Mouse (Mus musculus): ENCODE measurements around the gene Card14. TPM values are rescaled to one million over a fixed set of nuclear protein-coding genes. Genes with fewer than 3 reads are reported as not detected.
A peak's percentile ranks its signal among the peaks of the same experiment; 100 is the strongest.
"Not testable (repeated sequence)": the region's sequence is repeated elsewhere in the genome, so short reads cannot be mapped to it uniquely, and the experiment has no call there.

Card14 gene
- 0.23 and 0.26 TPM in 2 replicates for polyA plus RNA-seq (2016; fragmentation: Nextera tagmentation; extraction: Ambion mirVana)

GRCm38 (mm10) chr11:119307658-119307867, at the start of gene Card14:
Gene Card14 (plus strand): TSS chr11:119307768.
- WGBS (ENCODE audit: insufficient replicate concordance): 41% methylated on average over 1 of the region's 1 CpGs
- no peak within 1 kb of the TSS for H3K4me2 ChIP-seq
- no peaks in the 10 kb centered on the region for H3K4me1 ChIP-seq
- no peaks in the 10 kb centered on the region for H3K9me3 ChIP-seq (replicated peaks)
- no peak within 1 kb of the TSS for H3K4me3 ChIP-seq
- no peaks in the 10 kb centered on the region for H3K36me3 ChIP-seq
- peaks cover 83% of the 10 kb centered on the region for H3K27me3 ChIP-seq (replicated peaks)
- H3K27ac ChIP-seq: no peak within 1 kb of the TSS
- no peak for ATAC-seq
- no peak within 1 kb of the TSS for H3K9ac ChIP-seq

GRCm38 (mm10) chr11:119258216-119258571, 49.4 kb upstream of the Card14 start:
- Histone ChIP-seq H3K27ac (no peak overlapping the region), H3K4me1 (peaks cover 17% of the 10 kb centered on the region), H3K4me2 (peak overlapping the region; percentile 60), H3K9me3 (replicated peaks) (no peaks in the 10 kb centered on the region), H3K9ac (no peak overlapping the region), H3K36me3 (no peaks in the 10 kb centered on the region), H3K27me3 (replicated peaks) (0 out of 2 replicates have a peak, but pooled peaks cover 11% of the 10 kb centered on the region), H3K4me3 (peak overlapping the region; percentile 36; the same call in 1 of the 2 replicates)
- 47% methylated on average over 9 of the region's 9 CpGs for WGBS (ENCODE audit: insufficient replicate concordance)
- ATAC-seq: no peak

- Histone ChIP-seq H3K27me3 (replicated peaks) (0 out of 2 replicates have a peak, but pooled peaks cover 7% of the 10 kb centered on the region), H3K4me2 (peak overlapping the region; percentile 60), H3K9me3 (replicated peaks) (no peaks in the 10 kb centered on the region), H3K36me3 (no peaks in the 10 kb centered on the region), H3K27ac (0 out of 2 replicates have a peak overlapping the region, but pooled peaks have one; percentile 22), H3K4me3 (peak overlapping the region; percentile 36), H3K4me1 (peaks cover 12% of the 10 kb centered on the region; the same call in 1 of the 2 replicates), H3K9ac (0 out of 2 replicates have a peak overlapping the region, but pooled peaks have one; percentile 49)
- ATAC-seq: peak; percentile 67; the same call in 1 of the 2 replicates
- 65% methylated on average over 23 of the region's 23 CpGs for WGBS (ENCODE audit: insufficient replicate concordance)
These were observed 48.8 kb upstream of the Card14 start for GRCm38 (mm10) chr11:119258572-119259322.

GRCm38 (mm10) chr11:119259977-119260376, 47.6 kb upstream of the Card14 start:
- no peak for ATAC-seq
- no peaks in the 10 kb centered on the region for H3K9me3 ChIP-seq (replicated peaks)
- WGBS (ENCODE audit: insufficient replicate concordance): 75% methylated on average over 8 of the region's 8 CpGs

GRCm38 (mm10) chr11:119264413-119264812, 43.2 kb upstream of the Card14 start:
- Histone ChIP-seq H3K27ac (no peak overlapping the region), H3K9me3 (replicated peaks) (no peaks in the 10 kb centered on the region), H3K4me1 (peaks cover 34% of the 10 kb centered on the region), H3K27me3 (replicated peaks) (no peaks in the 10 kb centered on the region), H3K4me2 (no peak overlapping the region), H3K4me3 (no peak overlapping the region), H3K36me3 (no peaks in the 10 kb centered on the region), H3K9ac (no peak overlapping the region)
- no peak for ATAC-seq
- 82% methylated on average over 13 of the region's 13 CpGs for WGBS (ENCODE audit: insufficient replicate concordance)

More at GRCm38 (mm10) chr11:119259977-119260376, 47.6 kb upstream of the Card14 start:
- Histone ChIP-seq H3K36me3 (no peaks in the 10 kb centered on the region), H3K4me3 (no peak overlapping the region), H3K27me3 (replicated peaks) (no peaks in the 10 kb centered on the region), H3K27ac (no peak overlapping the region), H3K4me1 (peaks cover 12% of the 10 kb centered on the region; the same call in 1 of the 2 replicates), H3K4me2 (no peak overlapping the region), H3K9ac (no peak overlapping the region)

- 55% methylated on average over 7 of the region's 7 CpGs for WGBS (ENCODE audit: insufficient replicate concordance)
- H3K27ac ChIP-seq: no peak overlapping the region
- no peak for ATAC-seq
These were observed 41.8 kb upstream of the Card14 start for GRCm38 (mm10) chr11:119265811-119266210.

GRCm38 (mm10) chr11:119267241-119267674, 40.3 kb upstream of the Card14 start:
- Histone ChIP-seq H3K27ac (0 out of 2 replicates have a peak overlapping the region, but pooled peaks have one; percentile 36), H3K36me3 (peaks cover 21% of the 10 kb centered on the region), H3K4me2 (peak overlapping the region; percentile 96), H3K9me3 (replicated peaks) (no peaks in the 10 kb centered on the region), H3K9ac (peak overlapping the region; percentile 35; the same call in 1 of the 2 replicates), H3K4me3 (no peak overlapping the region), H3K27me3 (replicated peaks) (no peaks in the 10 kb centered on the region), H3K4me1 (peaks cover 44% of the 10 kb centered on the region)
- 44% methylated on average over 6 of the region's 6 CpGs for WGBS (ENCODE audit: insufficient replicate concordance)
- ATAC-seq: peak; percentile 28; the same call in 1 of the 2 replicates

More at GRCm38 (mm10) chr11:119265811-119266210, 41.8 kb upstream of the Card14 start:
- Histone ChIP-seq H3K36me3 (peaks cover 10% of the 10 kb centered on the region; the same call in 1 of the 2 replicates), H3K9me3 (replicated peaks) (no peaks in the 10 kb centered on the region), H3K27me3 (replicated peaks) (no peaks in the 10 kb centered on the region), H3K9ac (no peak overlapping the region), H3K4me3 (no peak overlapping the region), H3K4me1 (peaks cover 44% of the 10 kb centered on the region), H3K4me2 (no peak overlapping the region)

GRCm38 (mm10) chr11:119267768-119268556, 39.6 kb upstream of the Card14 start, which contains the start of gene Gaa:
Gene Gaa (plus strand): TSS chr11:119267887.
- peak within 1 kb of the TSS; percentile 66 for H3K27ac ChIP-seq
- H3K9ac ChIP-seq: peak within 1 kb of the TSS; percentile 83
- H3K4me2 ChIP-seq: peak within 1 kb of the TSS; percentile 96
- peaks cover 26% of the 10 kb centered on the region for H3K36me3 ChIP-seq
- WGBS (ENCODE audit: insufficient replicate concordance): 2% methylated on average over 52 of the region's 52 CpGs
- no peaks in the 10 kb centered on the region for H3K27me3 ChIP-seq (replicated peaks)
- ATAC-seq: peak; percentile 84
- peaks cover 45% of the 10 kb centered on the region for H3K4me1 ChIP-seq
- peak within 1 kb of the TSS; percentile 74 for H3K4me3 ChIP-seq
- H3K9me3 ChIP-seq (replicated peaks): no peaks in the 10 kb centered on the region

GRCm38 (mm10) chr11:119268557-119269195, 38.9 kb upstream of the Card14 start:
- ATAC-seq: no peak
- Histone ChIP-seq H3K27ac (peak overlapping the region; percentile 66; the same call in 1 of the 2 replicates), H3K4me1 (peaks cover 48% of the 10 kb centered on the region), H3K9me3 (replicated peaks) (no peaks in the 10 kb centered on the region), H3K4me3 (peak overlapping the region; percentile 74), H3K9ac (peak overlapping the region; percentile 83), H3K27me3 (replicated peaks) (no peaks in the 10 kb centered on the region), H3K36me3 (peaks cover 32% of the 10 kb centered on the region), H3K4me2 (peak overlapping the region; percentile 96)
- 74% methylated on average over 16 of the region's 16 CpGs for WGBS (ENCODE audit: insufficient replicate concordance)

GRCm38 (mm10) chr11:119272492-119272891, 35.1 kb upstream of the Card14 start:
- WGBS (ENCODE audit: insufficient replicate concordance): 54% methylated on average over 3 of the region's 3 CpGs

GRCm38 (mm10) chr11:119273186-119273930, 34.2 kb upstream of the Card14 start:
- Histone ChIP-seq H3K9ac (no peak overlapping the region), H3K27ac (peak overlapping the region; percentile 22; the same call in 1 of the 2 replicates), H3K9me3 (replicated peaks) (no peaks in the 10 kb centered on the region), H3K4me2 (no peak overlapping the region), H3K4me1 (peaks cover 24% of the 10 kb centered on the region), H3K36me3 (peaks cover 56% of the 10 kb centered on the region), H3K4me3 (no peak overlapping the region), H3K27me3 (replicated peaks) (no peaks in the 10 kb centered on the region)
- peak; percentile 31; the same call in 1 of the 2 replicates for ATAC-seq
- WGBS (ENCODE audit: insufficient replicate concordance): 79% methylated on average over 8 of the region's 8 CpGs

More at GRCm38 (mm10) chr11:119272492-119272891, 35.1 kb upstream of the Card14 start:
- not testable (repeated sequence) for H3K9me3 ChIP-seq (replicated peaks); H3K9ac ChIP-seq; H3K4me3 ChIP-seq; H3K27me3 ChIP-seq (replicated peaks); ATAC-seq; H3K27ac ChIP-seq; H3K4me2 ChIP-seq
- Histone ChIP-seq H3K36me3 (peaks cover 56% of the 10 kb centered on the region), H3K4me1 (peaks cover 30% of the 10 kb centered on the region)
